Comparison of ENCODE assay signal across 8 mouse cellular contexts in genomic region chr7:38019770-38020169, GRCm38 (mm10). TPM values are rescaled to one million over a fixed set of nuclear protein-coding genes. Genes with fewer than 3 reads are reported as not detected.
DNase-seq lines count a peak whose midpoint lies in the region; ATAC-seq and TF ChIP-seq lines count a peak whose summit lies in the region.

No protein-coding gene starts in this region.

- WGBS in kidney, postnatal 0 days: 30% methylated on average over 2 of the region's 2 CpGs
- WGBS in embryonic facial prominence, embryonic 12.5 days: 47% methylated on average over 2 of the region's 2 CpGs
- 44% methylated on average over 2 of the region's 2 CpGs for WGBS in intestine, embryonic 15.5 days

- H3ac ChIP-seq in myocyte (ENCODE audit: control insufficient read depth, insufficient read length): peak overlapping the region; percentile 38

- no peak for DNase-seq in kidney, postnatal 0 days (ENCODE audit: low spot score)
- DNase-seq in kidney, postnatal 10 days: no peak
- DNase-seq in adrenal gland, adult (ENCODE audit: inconsistent age in 2 of 2, low spot score in 1 of 2): no peak
- DNase-seq in cerebellum, postnatal 10 days: no peak
- DNase-seq in embryo, embryonic 10 days (ENCODE audit: low spot score): no peak

- TF ChIP-seq POLR2A in myocyte (IDR thresholded peaks at IDR 0.05; ENCODE audit: insufficient read length, low read depth): no peak

- peak overlapping the region; percentile 93 for H3K4me3 ChIP-seq in kidney, postnatal 0 days (replicated peaks; ENCODE audit: low read depth, low read length)
- H3K4me3 ChIP-seq in embryonic facial prominence, embryonic 12.5 days: peak overlapping the region; percentile 94
- peak overlapping the region; percentile 98 for H3K4me3 ChIP-seq in intestine, embryonic 15.5 days (replicated peaks)
- H3K4me3 ChIP-seq in myocyte: peak overlapping the region; percentile 36

- ATAC-seq in kidney, postnatal 0 days (replicated peaks; ENCODE audit: low FRiP score, low read depth): no peak
- 0 out of 2 replicates have a peak, but pooled peaks have one; percentile 17 for ATAC-seq in embryonic facial prominence, embryonic 12.5 days (ENCODE audit: insufficient number of reproducible peaks, insufficient read depth, low FRiP score, low TSS enrichment)
- peak; percentile 15; the same call in 1 of the 2 replicates for ATAC-seq in intestine, embryonic 15.5 days

- H3K36me3 ChIP-seq in kidney, postnatal 0 days (ENCODE audit: insufficient read depth, low read length): no peaks in the 10 kb centered on the region
- H3K36me3 ChIP-seq in embryonic facial prominence, embryonic 12.5 days: no peaks in the 10 kb centered on the region
- no peaks in the 10 kb centered on the region for H3K36me3 ChIP-seq in intestine, embryonic 15.5 days
- no peaks in the 10 kb centered on the region for H3K36me3 ChIP-seq in myocyte (ENCODE audit: control insufficient read depth, insufficient read depth)

- H3K4me2 ChIP-seq in kidney, postnatal 0 days (ENCODE audit: low read length): peak overlapping the region; percentile 76
- H3K4me2 ChIP-seq in embryonic facial prominence, embryonic 12.5 days (replicated peaks): peak overlapping the region; percentile 64
- H3K4me2 ChIP-seq in intestine, embryonic 15.5 days (replicated peaks): peak overlapping the region; percentile 70
- H3K4me2 ChIP-seq in myocyte (ENCODE audit: low read depth): peak overlapping the region; percentile 72

- H3K27me3 ChIP-seq in kidney, postnatal 0 days (ENCODE audit: insufficient read depth, low read length): no peaks in the 10 kb centered on the region
- H3K27me3 ChIP-seq in embryonic facial prominence, embryonic 12.5 days: no peaks in the 10 kb centered on the region
- H3K27me3 ChIP-seq in intestine, embryonic 15.5 days (replicated peaks): no peaks in the 10 kb centered on the region
- H3K27me3 ChIP-seq in myocyte (ENCODE audit: control insufficient read depth, insufficient read depth, insufficient read length): peaks cover 18% of the 10 kb centered on the region

- no peaks in the 10 kb centered on the region for H3K9me3 ChIP-seq in kidney, postnatal 0 days (replicated peaks; ENCODE audit: low read length)
- H3K9me3 ChIP-seq in embryonic facial prominence, embryonic 12.5 days: no peaks in the 10 kb centered on the region
- no peaks in the 10 kb centered on the region for H3K9me3 ChIP-seq in intestine, embryonic 15.5 days

- H3K4me1 ChIP-seq in kidney, postnatal 0 days (replicated peaks; ENCODE audit: insufficient read depth, low read length): no peaks in the 10 kb centered on the region
- no peaks in the 10 kb centered on the region for H3K4me1 ChIP-seq in embryonic facial prominence, embryonic 12.5 days
- H3K4me1 ChIP-seq in intestine, embryonic 15.5 days (replicated peaks): 0 out of 2 replicates have a peak, but pooled peaks cover 2% of the 10 kb centered on the region

- TF ChIP-seq CTCF in kidney, postnatal 0 days (IDR thresholded peaks at IDR 0.05; ENCODE audit: low read depth): no peak

- H3K27ac ChIP-seq in kidney, postnatal 0 days: no peak overlapping the region
- no peak overlapping the region for H3K27ac ChIP-seq in embryonic facial prominence, embryonic 12.5 days
- H3K27ac ChIP-seq in intestine, embryonic 15.5 days: no peak overlapping the region

- H3K9ac ChIP-seq in kidney, postnatal 0 days (ENCODE audit: low read depth, low read length): no peak overlapping the region; the same call in 1 of the 2 replicates
- no peak overlapping the region; the same call in 1 of the 2 replicates for H3K9ac ChIP-seq in embryonic facial prominence, embryonic 12.5 days
- peak overlapping the region; percentile 85; the same call in 1 of the 2 replicates for H3K9ac ChIP-seq in intestine, embryonic 15.5 days

- peaks cover 25% of the 10 kb centered on the region for H3K79me2 ChIP-seq in myocyte (ENCODE audit: control insufficient read depth, insufficient read depth)

TF ChIP-seq in myocyte, 11 proteins besides CTCF, POLR2A, EP300 and RAD21:
- no peak for TF ChIP-seq TCF12 (IDR thresholded peaks at IDR 0.05; ENCODE audit: insufficient read depth, poor library complexity, severe bottlenecking)
- TF ChIP-seq MAX (IDR thresholded peaks at IDR 0.05; ENCODE audit: low read depth): no peak
- TF ChIP-seq TCF3 (IDR thresholded peaks at IDR 0.05; ENCODE audit: insufficient read length, low read depth): no peak
- TF ChIP-seq MYOG (IDR thresholded peaks at IDR 0.05; ENCODE audit: control insufficient read depth in 1 of 3, insufficient read depth in 1 of 3, insufficient read length in 2 of 3, low read depth in 2 of 3): no peak
- no peak for TF ChIP-seq MYOD1 (IDR thresholded peaks at IDR 0.05; ENCODE audit: control insufficient read depth in 1 of 3, insufficient read length in 2 of 3, low read depth in 2 of 3)
- TF ChIP-seq REST (IDR thresholded peaks at IDR 0.05; ENCODE audit: insufficient read depth, insufficient read length): no peak
- no peak for TF ChIP-seq E2F4 (IDR thresholded peaks at IDR 0.05; ENCODE audit: insufficient read depth)
- no peak for TF ChIP-seq CEBPB (IDR thresholded peaks at IDR 0.05; ENCODE audit: insufficient read depth, poor library complexity, severe bottlenecking)
- TF ChIP-seq SRF (IDR thresholded peaks at IDR 0.05; ENCODE audit: control insufficient read depth, insufficient read length, low read depth): no peak
- TF ChIP-seq USF1 (IDR thresholded peaks at IDR 0.05; ENCODE audit: low read depth): no peak
- no peak for TF ChIP-seq POLR2AphosphoS2 (IDR thresholded peaks at IDR 0.05; ENCODE audit: insufficient read length, low read depth)

RNA-seq across cellular contexts. Expression of gene Uri1, which starts 3.6 kb away (rescaled TPM):
- 52.1 and 57.9 TPM in 2 replicates for polyA plus RNA-seq in kidney, postnatal 0 days (2015; fragmentation: Nextera tagmentation; extraction: Ambion mirVana)
- 48.6 and 54.0 TPM in 2 replicates for polyA plus RNA-seq in embryonic facial prominence, embryonic 12.5 days (2016; fragmentation: Nextera tagmentation; extraction: Ambion mirVana)
- polyA plus RNA-seq in intestine, embryonic 15.5 days (2015; fragmentation: Nextera tagmentation; extraction: Ambion mirVana): 41.4 and 47.2 TPM in 2 replicates
- polyA plus RNA-seq in myocyte (2012; fragmentation: generic; extraction: Trizol): 13.4 TPM

Comparison
In these comparisons a context has a peak if more than half of its experiments do, and no peak if none do; other contexts are left out.
1. H3K4me3 ChIP-seq: peak in every context shown above with its lines; median percentile 98 in intestine, embryonic 15.5 days; 94 in embryonic facial prominence, embryonic 12.5 days; 93 in kidney, postnatal 0 days; 36 in myocyte.